Mouse (Mus musculus) left cerebral cortex, postnatal 4 days (tissue): ENCODE results near the gene Pafah1b3. TPM values are rescaled to one million over a fixed set of nuclear protein-coding genes. Genes with fewer than 3 reads are reported as not detected.
A peak's percentile ranks its signal among the peaks of the same experiment; 100 is the strongest.
"Not testable (repeated sequence)": the region's sequence is repeated elsewhere in the genome, so short reads cannot be mapped to it uniquely, and the experiment has no call there.

Source experiments
- DNase-seq: peaks from one replicate; pipeline ENCODE4 v3.0.0-alpha.2; 2022
- intact Hi-C: fragments of 180-260 bp; cut with DNase I; formaldehyde crosslinking; loops from one replicate; pipeline ENCODE4 v1.15.1; 2025
- total RNA-seq, 2 experiments: library from RNA; stranded (reverse); gene quantifications; 2 replicates each; pipeline ENCODE4 v1.2.3; 2021

Pafah1b3 gene
- 100 to 1,000 TPM; 234 to 250 TPM for total RNA-seq

DNA sequence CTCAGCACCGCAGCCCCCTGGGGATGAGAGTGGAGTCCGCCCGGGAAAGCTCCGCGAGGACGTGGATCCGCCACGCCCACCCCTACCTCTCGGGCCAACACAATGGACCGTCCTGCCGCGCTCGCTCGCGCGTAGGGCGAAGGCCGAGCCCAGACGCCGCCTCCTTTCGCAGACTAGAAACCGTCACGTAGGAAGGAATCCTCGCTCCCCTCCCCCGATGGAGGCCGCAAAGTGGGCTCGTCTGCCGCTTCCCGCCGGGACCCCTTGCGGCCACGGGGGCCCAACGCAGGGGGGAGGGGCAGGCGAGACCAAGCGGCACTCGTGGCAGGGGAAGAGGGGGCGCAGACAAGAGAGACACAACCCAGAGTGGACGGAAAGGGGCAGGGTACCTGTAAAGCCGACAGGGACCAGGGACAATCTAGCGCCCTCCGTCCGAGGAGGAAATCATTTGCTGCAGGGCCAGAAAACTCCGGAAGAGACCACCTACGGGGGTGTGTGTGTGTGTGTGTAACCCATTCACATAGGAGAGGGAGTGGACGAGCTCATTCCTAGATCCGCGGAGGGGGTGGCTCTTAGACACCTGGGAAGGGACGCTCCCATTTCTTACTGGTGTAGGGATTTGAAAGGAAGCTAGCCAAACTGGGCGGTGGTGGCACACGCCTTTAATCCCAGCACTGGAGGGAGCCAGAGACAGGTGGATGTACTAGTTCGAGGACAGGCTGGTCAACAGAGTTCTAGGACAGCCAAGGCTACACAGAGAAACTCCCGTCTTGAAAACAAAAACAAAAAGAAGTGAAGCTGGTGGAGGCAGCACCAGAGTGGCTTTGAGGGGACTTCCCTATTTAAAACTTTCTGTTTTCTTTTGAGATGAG, at the start of gene Pafah1b3:
Pafah1b3 (minus strand) TSS at position 533 of the 872 bp plus-strand sequence.
- DNase-seq = peak; percentile 91
- intact Hi-C loops = no loop called here

DNA sequence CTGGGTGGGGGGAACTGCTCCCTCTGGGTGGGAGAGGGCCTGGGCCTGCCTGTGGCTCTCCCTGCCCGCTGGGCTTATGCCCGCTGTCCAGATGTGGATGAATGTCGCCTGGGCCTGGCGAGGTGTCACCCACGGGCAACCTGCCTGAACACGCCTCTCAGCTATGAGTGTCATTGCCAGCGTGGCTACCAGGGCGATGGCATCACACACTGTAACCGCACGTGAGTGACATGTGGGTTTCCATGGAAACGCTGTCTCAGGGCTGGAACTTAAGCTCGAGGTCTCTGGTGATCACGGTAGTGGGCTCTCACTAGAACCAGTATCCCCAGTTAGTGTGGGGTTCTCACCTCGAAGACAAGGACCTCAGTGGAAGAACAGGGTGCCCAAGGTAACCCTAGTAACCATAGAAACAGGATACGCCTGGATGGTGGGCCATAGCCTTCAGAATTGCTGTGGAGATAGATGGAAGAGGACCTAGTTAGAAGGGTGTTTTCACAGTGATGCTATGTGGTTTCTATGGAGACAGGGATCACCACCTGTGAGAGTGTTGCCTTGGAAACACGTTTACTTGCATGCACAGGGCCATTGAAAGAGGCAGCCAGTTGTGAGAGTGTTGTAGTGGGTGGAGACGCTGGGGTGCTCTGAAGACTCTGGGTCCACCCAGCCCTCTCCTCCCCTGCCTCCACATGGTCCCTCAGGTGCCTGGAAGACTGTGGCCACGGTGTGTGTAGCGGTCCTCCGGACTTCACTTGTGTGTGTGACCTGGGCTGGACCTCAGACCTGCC, 43.4 kb upstream of the Pafah1b3 start:
- no peak for DNase-seq
- intact Hi-C loops = no loop called here

- DNase-seq = no peak
- intact Hi-C loops = no loop called here
Observed at GRCm38 (mm10) chr7:25339329-25339728, 41.5 kb upstream of the Pafah1b3 start.

DNA sequence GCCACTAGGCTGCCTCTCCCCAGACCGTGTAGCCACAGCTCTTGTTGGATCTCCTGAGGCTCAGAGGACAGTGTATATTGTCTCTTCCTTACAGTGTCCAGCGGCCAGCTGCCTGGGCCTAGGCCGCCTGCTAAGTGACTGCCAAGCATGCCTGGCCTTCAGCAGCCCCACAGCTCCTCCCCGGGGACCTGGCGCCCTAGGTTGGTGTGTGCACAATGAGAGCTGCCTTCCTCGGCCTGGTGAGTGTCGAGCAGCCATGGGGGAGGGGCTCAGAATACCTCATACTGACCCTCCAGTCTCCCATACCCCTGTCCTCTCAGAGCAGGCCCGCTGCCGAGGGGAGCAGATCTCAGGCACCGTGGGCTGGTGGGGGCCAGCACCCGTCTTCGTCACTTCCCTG, 36.7 kb upstream of the Pafah1b3 start:
- DNase-seq = no peak
- intact Hi-C loops = no loop called here

- intact Hi-C loops = no loop called here
Observed at GRCm38 (mm10) chr7:25333596-25334307, 36.0 kb upstream of the Pafah1b3 start.

DNA sequence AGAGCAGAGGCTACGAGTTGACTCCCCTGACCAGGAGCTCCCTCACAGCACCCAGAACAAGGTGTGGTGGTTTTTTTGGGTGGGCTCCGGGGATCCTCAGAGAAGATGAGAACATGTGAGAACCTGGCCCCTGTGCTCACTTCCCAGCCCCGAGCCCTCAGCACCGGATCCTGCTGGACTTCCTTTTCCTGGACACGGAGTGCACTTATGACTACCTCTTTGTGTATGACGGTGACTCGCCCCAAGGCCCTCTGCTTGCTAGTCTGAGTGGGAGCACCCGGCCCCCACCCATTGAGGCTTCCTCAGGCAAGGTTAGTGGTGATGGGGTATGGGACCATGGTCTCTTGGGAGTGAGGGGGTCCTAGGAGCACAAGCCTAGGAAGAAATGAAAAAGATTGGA, 28.4 kb upstream of the Pafah1b3 start:
- DNase-seq = no peak
- intact Hi-C loops = no loop called here

More at GRCm38 (mm10) chr7:25333596-25334307, 36.0 kb upstream of the Pafah1b3 start:
- DNase-seq = peak; percentile 82

DNA sequence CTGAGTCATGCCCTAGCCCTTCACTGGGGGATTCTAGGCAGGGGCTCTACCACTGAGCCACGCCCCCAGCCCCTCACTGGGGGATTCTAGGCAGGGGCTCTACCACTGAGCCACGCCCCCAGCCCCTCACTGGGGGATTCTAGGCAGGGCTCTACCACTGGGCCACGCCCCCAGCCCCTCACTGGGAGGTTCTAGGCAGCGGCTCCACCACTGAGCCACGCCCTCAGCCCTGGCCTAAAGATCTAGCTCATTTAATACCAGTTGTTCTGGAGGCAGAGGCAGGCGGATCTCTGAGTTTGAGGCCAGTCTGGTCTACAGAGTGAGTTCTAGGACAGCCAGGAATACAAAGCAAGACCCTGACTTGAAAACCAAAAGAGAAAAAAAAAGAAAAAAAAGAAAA, 27.6 kb upstream of the Pafah1b3 start:
- intact Hi-C loops = not testable (repeated sequence)

DNA sequence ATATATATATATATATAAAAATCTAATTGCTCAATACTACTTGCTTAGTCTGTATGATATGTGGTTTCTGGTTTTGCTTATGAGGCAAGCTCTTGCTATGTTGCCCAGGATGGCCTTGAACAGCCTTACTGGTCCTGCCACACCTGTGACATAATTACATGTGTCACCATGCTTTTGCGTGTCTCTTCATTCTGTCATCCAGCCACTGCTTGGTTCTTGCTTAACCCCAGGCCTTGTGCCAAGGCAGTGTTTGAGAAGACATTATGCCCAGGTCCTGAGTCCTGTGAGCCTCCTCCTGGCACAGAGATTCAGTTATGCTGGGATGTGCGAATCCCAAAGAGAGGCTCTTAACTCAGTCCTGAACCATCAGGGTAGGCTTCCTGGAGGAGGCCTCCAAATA, 25.4 kb upstream of the Pafah1b3 start:
- intact Hi-C loops = no loop called here

More for the DNA sequence above, 27.6 kb upstream of the Pafah1b3 start:
- DNase-seq = not testable (repeated sequence)

DNA sequence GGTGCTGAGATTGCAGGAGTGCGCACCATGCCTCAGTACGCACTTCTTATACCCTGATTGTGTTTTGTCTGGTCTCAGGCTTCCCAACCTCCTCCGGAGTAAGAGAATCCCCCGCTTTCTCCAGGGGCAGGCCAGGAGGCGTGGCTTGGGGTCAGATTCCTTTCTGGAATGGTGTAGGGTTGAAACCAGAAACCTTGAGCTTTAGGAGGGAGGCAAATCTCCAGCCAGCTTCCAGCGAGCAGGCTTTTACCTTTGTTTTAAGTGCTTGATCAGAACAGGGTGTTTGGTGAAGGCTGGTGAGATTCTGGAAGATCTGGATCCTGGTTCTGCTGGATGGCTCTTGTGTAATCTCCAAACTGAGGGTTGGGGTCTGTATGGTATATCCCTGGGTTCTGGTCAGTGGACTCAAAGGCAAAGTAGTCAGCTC, 24.3 kb upstream of the Pafah1b3 start:
- intact Hi-C loops = no loop called here
- DNase-seq = no peak

More for the DNA sequence above, 25.4 kb upstream of the Pafah1b3 start:
- DNase-seq = no peak

DNA sequence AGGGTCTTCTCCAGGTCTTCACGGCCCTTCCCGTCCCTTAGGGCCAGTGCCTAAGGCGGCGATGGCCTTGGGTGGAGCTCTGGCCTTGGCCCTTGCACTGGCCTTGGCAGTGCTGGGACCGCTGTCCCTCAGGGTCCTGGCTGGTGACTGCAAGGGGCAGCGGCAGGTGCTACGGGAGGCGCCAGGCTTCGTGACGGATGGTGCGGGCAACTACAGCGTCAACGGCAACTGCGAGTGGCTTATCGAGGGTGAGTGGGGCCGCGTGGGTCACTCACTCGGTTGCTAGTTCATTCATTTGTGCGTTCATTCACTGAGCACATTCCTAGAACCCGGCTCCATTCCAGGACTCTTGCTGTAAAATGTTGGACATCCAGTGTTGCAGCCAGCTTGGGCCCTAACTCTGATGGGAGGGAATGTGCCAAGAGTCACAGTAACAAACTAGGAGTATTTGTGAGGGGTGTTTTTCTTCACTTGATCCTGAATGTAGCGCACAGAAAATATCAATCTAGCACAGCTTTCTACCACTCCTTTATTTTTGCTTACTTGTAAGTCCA, 19.7 kb upstream of the Pafah1b3 start:
- intact Hi-C loops = no loop called here
- DNase-seq = peak; percentile 39

DNA sequence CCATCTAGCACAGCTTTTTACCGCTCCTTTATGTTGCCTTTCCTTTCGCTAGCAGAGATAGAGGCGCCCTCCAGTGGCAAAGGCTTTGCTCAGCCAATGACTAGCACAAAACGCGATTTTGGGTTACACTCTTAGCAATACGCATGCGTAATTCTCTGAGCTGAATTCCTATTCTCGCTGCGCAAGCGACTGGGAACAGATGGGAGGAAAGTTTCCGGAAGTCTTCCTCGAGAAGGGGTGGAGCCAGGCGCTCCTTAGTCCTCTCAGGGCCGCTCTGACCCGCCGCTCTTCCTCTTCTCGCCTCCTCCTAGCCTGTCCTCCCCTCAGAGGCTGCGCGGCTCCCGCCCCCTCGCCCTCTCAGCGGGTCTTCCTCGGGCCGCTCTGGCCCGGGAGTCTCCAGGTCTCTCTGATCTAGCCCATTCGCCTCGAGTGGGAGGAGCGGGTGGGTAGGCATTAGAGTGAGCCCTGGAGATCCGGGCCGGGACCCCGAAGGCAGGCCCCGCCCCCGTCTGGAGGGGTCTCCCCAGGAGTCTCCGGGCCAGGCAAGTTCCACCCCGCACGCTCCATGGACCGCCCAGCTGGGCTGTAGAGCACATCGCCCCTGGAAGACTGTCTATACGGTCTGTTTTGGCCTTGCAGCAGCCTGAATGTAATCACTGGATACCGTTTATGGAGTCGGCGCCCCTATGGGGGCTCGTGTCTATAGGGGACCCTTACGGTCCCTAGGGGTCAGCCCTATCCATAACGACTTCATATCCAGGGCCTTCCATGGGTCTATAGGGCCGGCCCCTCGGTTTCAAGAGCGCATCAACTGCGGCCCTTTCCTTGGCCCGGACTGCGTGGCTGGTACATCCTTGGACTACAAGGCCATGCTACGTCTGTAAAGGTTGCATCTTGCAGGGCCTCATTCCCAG, 19.0 kb upstream of the Pafah1b3 start, which contains the start of gene Megf8:
Megf8 (plus strand) TSS at position 633 of the 914 bp plus-strand sequence.
- DNase-seq = peak; percentile 97
- intact Hi-C loops = no loop called here

DNA sequence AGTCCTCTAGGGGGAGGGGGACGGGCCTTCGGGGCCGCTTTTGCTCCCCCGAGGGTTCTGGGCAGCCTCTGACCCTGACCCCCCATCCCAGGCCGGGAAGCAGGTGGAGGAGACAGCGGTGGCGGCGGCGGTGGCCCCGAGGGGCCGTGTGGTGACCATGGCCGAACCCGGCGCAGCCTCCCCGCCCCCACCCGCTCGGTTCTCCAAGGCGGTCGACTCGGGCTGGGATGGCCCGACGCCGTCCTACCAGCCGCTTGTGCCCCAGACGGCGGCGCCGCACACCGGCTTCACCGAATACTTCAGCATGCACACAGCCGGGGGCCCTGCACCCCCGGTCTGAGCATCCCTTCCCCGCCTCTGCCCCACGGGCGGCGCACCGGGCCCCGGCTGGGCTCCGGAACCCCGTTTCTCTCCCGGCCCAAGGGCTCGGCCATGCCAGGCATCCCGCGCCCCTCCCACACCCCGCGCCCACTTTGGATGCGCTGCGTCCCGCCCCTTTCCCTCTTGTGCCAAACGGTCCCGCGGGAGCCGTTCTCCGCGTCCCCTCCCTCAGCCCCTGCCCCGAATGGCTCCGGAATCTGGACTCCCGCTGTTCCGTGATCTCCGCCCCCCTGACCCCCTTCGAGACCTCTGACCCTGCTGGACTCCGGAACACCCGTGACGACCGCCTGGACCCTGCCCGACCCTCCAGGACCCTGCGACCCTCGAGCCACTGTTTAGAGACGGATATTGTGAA, 17.7 kb upstream of the Pafah1b3 start:
- peak; percentile 50 for DNase-seq

DNA sequence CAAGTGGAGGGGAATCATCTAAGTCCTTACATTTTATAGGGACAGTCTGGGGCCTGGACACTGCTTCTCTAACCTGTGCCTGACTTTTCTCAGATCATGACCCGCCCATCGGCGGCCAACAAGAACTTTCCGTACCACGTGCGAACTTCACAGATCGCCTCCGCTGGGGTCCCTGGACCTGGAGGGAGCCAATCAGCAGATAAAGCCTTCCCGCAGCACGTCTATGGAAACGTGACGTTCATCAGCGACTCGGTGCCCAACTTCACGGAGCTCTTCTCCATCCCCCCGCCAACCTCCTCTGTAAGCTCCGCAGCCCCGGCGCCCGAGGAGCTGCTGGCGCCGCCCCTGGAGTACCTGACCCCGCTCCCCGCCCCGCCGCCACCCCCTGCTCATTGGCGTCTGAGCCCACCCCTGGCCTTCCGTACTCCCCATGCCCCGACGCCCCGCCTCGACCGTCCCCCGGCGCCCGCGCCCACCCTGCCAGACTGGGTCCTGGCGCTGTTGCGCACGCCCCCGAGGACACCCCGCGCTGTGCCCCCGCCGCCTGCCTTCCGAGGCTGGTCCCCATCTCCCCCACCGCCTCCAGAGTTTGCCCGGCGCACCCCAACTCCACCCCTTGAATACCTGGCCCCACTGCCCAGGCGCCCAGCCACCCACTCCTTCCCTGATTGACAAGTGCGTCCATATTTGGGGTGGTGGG, 17.0 kb upstream of the Pafah1b3 start:
- intact Hi-C loops = no loop called here
- no peak for DNase-seq

More for the DNA sequence above, 17.7 kb upstream of the Pafah1b3 start:
- intact Hi-C loops = no loop called here

DNA sequence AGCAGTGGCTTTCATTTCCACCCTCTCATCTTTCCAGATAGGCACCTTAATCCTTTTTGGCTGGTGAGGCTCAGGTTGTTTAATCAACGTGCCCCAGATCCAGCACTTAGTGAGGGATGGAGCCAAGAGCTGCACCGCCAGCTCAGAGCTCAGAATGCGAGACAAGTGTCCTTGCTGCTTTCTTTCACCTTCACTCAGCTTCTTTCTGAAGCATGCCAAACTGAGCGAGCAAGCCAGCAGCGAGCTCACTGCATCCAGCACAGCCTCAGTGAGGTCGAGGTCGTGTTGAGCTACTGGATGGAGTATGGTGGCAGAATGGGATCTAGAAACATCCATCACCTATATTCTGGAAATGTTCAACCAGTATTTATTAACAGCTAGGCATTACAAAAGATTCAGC, 15.5 kb upstream of the Pafah1b3 start:
- intact Hi-C loops = no loop called here
- DNase-seq = no peak

- DNase-seq = no peak
- intact Hi-C loops = no loop called here
Observed at GRCm38 (mm10) chr7:25311193-25311592, 13.4 kb upstream of the Pafah1b3 start.

DNA sequence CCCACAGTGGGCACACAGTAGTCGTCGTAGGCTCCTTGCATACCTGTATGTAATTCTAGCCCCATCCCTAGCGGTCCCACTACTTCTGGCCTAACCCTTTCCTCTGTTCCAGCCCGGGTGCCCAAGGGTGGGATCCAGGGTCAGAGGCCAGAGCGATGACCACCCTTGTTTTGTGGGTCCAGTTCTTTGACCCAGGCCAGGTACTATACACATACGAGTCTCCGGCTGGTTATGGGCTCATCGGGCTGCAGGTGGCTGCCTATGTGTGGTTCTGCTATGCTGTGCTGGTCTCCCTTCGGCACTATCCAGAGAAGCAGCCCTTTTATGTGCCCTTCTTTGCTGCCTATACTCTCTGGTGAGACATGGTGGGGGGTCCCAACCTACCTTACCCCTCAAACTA, 11.6 kb upstream of the Pafah1b3 start:
- DNase-seq = no peak

DNA sequence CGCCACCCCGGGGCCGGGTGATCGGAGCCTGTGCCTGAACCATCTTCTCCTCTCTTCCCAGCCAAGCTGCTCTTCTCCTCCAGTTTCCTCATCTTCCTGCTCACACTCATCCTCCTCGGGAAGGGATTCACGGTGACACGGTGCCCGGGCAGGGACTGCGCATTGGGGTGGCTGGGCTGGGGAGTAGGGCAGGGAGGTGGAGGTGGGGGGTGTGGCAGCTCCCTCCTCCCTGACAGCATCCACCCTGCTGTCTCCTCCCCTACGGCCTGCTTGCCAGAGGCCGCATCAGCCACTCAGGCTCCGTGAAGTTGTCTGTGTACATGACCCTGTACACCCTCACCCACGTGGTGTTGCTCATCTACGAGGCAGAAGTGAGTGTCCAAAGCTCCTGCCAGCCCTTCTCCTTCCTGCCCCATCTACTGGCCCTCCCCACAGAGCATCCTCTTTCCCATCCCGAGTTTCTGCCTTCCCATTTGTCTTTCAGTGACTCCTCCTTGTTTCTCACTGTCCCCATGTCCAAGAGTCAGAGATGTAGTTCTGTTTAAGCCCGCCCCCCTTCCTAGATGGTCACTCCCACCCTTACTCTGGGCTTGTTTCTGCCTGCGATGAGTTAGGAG, 11.0 kb upstream of the Pafah1b3 start:
- DNase-seq = no peak
- intact Hi-C loops = no loop called here

More for the DNA sequence above, 11.6 kb upstream of the Pafah1b3 start:
- intact Hi-C loops = no loop called here

GRCm38 (mm10) chr7:25306614-25306996, 8.8 kb upstream of the Pafah1b3 start:
- intact Hi-C loops = no loop called here
- DNase-seq = no peak
